Comparison of ENCODE assay signal across 11 mouse cellular contexts in genomic region chr11:73172186-73172585, GRCm38 (mm10). TPM values are rescaled to one million over a fixed set of nuclear protein-coding genes. Genes with fewer than 3 reads are reported as not detected.
DNase-seq lines count a peak whose midpoint lies in the region; ATAC-seq lines count a peak whose summit lies in the region.
"Had no signal": no experiment of that assay in that cellular context is flagged by ENCODE, and none has a peak within 500 bp of the region (broad histone marks: within the 10 kb centered on the region; RNA-seq: fewer than 3 reads in every experiment).

No protein-coding gene starts in this region.

- H3K9me3 ChIP-seq in liver, embryonic 13.5 days (replicated peaks): no peaks in the 10 kb centered on the region
- no peaks in the 10 kb centered on the region for H3K9me3 ChIP-seq in liver, embryonic 11.5 days (ENCODE audit: control insufficient read depth, low read length)
- H3K9me3 ChIP-seq in stomach, embryonic 16.5 days (replicated peaks; ENCODE audit: control insufficient read depth, low read length): no peaks in the 10 kb centered on the region
- H3K9me3 ChIP-seq: forebrain, embryonic 13.5 days had no signal

- ATAC-seq in liver, embryonic 13.5 days (ENCODE audit: low read depth): no peak
- no peak for ATAC-seq in liver, embryonic 11.5 days (replicated peaks; ENCODE audit: low FRiP score)
- ATAC-seq in stomach, embryonic 16.5 days (ENCODE audit: insufficient read depth, low FRiP score): no peak
- ATAC-seq in CD4-positive, CD25-positive, alpha-beta regulatory T cell, adult 4 months: no peak
- ATAC-seq: forebrain, embryonic 13.5 days had no signal

- peaks cover 45% of the 10 kb centered on the region for H3K36me3 ChIP-seq in liver, embryonic 13.5 days
- H3K36me3 ChIP-seq in liver, embryonic 11.5 days (ENCODE audit: control insufficient read depth, insufficient read depth, low read length): peaks cover 9% of the 10 kb centered on the region; the same call in 1 of the 2 replicates
- H3K36me3 ChIP-seq in stomach, embryonic 16.5 days (ENCODE audit: control insufficient read depth, insufficient read depth, low read length): peaks cover 8% of the 10 kb centered on the region; the same call in 1 of the 2 replicates

- H3K27ac ChIP-seq in liver, embryonic 13.5 days: 0 out of 2 replicates have a peak overlapping the region, but pooled peaks have one; percentile 23
- no peak overlapping the region for H3K27ac ChIP-seq in liver, embryonic 11.5 days (ENCODE audit: low read depth, low read length)
- H3K27ac ChIP-seq in stomach, embryonic 16.5 days (ENCODE audit: low read length): peak overlapping the region; percentile 56
- H3K27ac ChIP-seq: forebrain, embryonic 13.5 days had no signal

- H3K4me1 ChIP-seq in liver, embryonic 13.5 days (replicated peaks): peaks cover 46% of the 10 kb centered on the region
- peaks cover 11% of the 10 kb centered on the region; the same call in 1 of the 2 replicates for H3K4me1 ChIP-seq in liver, embryonic 11.5 days (replicated peaks; ENCODE audit: control insufficient read depth, insufficient read depth, low read length)
- peaks cover 30% of the 10 kb centered on the region for H3K4me1 ChIP-seq in stomach, embryonic 16.5 days (ENCODE audit: control insufficient read depth, insufficient read depth, low read length)

- H3K4me3 ChIP-seq in liver, embryonic 13.5 days (replicated peaks): no peak overlapping the region
- H3K4me3 ChIP-seq in liver, embryonic 11.5 days (ENCODE audit: low read depth, low read length): no peak overlapping the region
- H3K4me3 ChIP-seq in stomach, embryonic 16.5 days (replicated peaks; ENCODE audit: low read length): no peak overlapping the region
- H3K4me3 ChIP-seq: forebrain, embryonic 13.5 days had no signal

- H3K4me2 ChIP-seq in liver, embryonic 13.5 days: no peak overlapping the region
- H3K4me2 ChIP-seq in liver, embryonic 11.5 days: no peak overlapping the region
- H3K4me2 ChIP-seq in stomach, embryonic 16.5 days (ENCODE audit: low read depth, low read length): no peak overlapping the region
- H3K4me2 ChIP-seq: forebrain, embryonic 13.5 days had no signal

- 68% methylated on average over 5 of the region's 5 CpGs for WGBS in liver, embryonic 13.5 days (ENCODE audit: insufficient replicate concordance)
- 75% methylated on average over 5 of the region's 5 CpGs for WGBS in liver, embryonic 11.5 days
- WGBS in stomach, embryonic 16.5 days: 27% methylated on average over 5 of the region's 5 CpGs

- DNase-seq in liver, embryonic 13.5 days: no peak
- DNase-seq in liver, embryonic 11.5 days (ENCODE audit: low spot score): no peak
- peak; percentile 79 to 80 for DNase-seq in heart, adult 9 months (ENCODE audit: low spot score in 2 of 2)
- peak; percentile 94 to 95 for DNase-seq in kidney, postnatal 25 days
- DNase-seq in MN1 (ENCODE audit: low spot score): no peak
- DNase-seq in retina, embryonic 14.5 days (ENCODE audit: low spot score): no peak
- DNase-seq: cerebellum, adult 11 months; liver had no signal

- no peak overlapping the region for H3K9ac ChIP-seq in liver, embryonic 13.5 days
- no peak overlapping the region for H3K9ac ChIP-seq in liver, embryonic 11.5 days (ENCODE audit: low read depth, low read length)
- H3K9ac ChIP-seq in stomach, embryonic 16.5 days (ENCODE audit: low read length): peak overlapping the region; percentile 46
- H3K9ac ChIP-seq: forebrain, embryonic 13.5 days had no signal

- no peaks in the 10 kb centered on the region for H3K27me3 ChIP-seq in liver, embryonic 13.5 days
- H3K27me3 ChIP-seq in liver, embryonic 11.5 days (replicated peaks; ENCODE audit: control insufficient read depth, insufficient read depth, low read length): no peaks in the 10 kb centered on the region
- H3K27me3 ChIP-seq in stomach, embryonic 16.5 days (ENCODE audit: control insufficient read depth, insufficient read depth, low read length): no peaks in the 10 kb centered on the region
- H3K27me3 ChIP-seq: forebrain, embryonic 13.5 days had no signal

RNA-seq across cellular contexts. Expression of gene Emc6, which starts 4.7 kb away (rescaled TPM):
- 97.4 and 98.5 TPM in 2 replicates for polyA plus RNA-seq in liver, embryonic 13.5 days (2015; fragmentation: Nextera tagmentation; extraction: Ambion mirVana)
- 145 and 148 TPM in 2 replicates for polyA plus RNA-seq in liver, embryonic 11.5 days (2014; fragmentation: Nextera tagmentation; extraction: Ambion mirVana)
- polyA plus RNA-seq in stomach, embryonic 16.5 days (2015; fragmentation: Nextera tagmentation; extraction: Ambion mirVana): 94.1 and 101 TPM in 2 replicates
- polyA plus RNA-seq in CD4-positive, CD25-positive, alpha-beta regulatory T cell, adult 4 months (2017; shearing (Covaris generic)): 10 to 100 TPM; 42.2 to 49.5 TPM

RNA-seq across cellular contexts. Expression of gene Tax1bp3, which starts 4.7 kb away (rescaled TPM):
- 32.1 and 34.8 TPM in 2 replicates for polyA plus RNA-seq in liver, embryonic 13.5 days (2015; fragmentation: Nextera tagmentation; extraction: Ambion mirVana)
- 81.1 and 85.3 TPM in 2 replicates for polyA plus RNA-seq in liver, embryonic 11.5 days (2014; fragmentation: Nextera tagmentation; extraction: Ambion mirVana)
- polyA plus RNA-seq in stomach, embryonic 16.5 days (2015; fragmentation: Nextera tagmentation; extraction: Ambion mirVana): 214 and 230 TPM in 2 replicates
- 10 to 100 TPM; 27.4 to 30.8 TPM for polyA plus RNA-seq in CD4-positive, CD25-positive, alpha-beta regulatory T cell, adult 4 months (2017; shearing (Covaris generic))

RNA-seq across cellular contexts. Expression of gene P2rx5, which starts 12.0 kb away (rescaled TPM):
- polyA plus RNA-seq in liver, embryonic 13.5 days (2015; fragmentation: Nextera tagmentation; extraction: Ambion mirVana): 0.19 and 0.20 TPM in 2 replicates
- 0.62 and 0.68 TPM in 2 replicates for polyA plus RNA-seq in liver, embryonic 11.5 days (2014; fragmentation: Nextera tagmentation; extraction: Ambion mirVana)
- 0.36 and 0.65 TPM in 2 replicates for polyA plus RNA-seq in stomach, embryonic 16.5 days (2015; fragmentation: Nextera tagmentation; extraction: Ambion mirVana)
- polyA plus RNA-seq in CD4-positive, CD25-positive, alpha-beta regulatory T cell, adult 4 months (2017; shearing (Covaris generic)): under 1 TPM; 0.33 to 0.55 TPM

RNA-seq across cellular contexts. Expression of gene Ctns, which starts 26.7 kb away (rescaled TPM):
- polyA plus RNA-seq in liver, embryonic 13.5 days (2015; fragmentation: Nextera tagmentation; extraction: Ambion mirVana): 6.2 and 7.6 TPM in 2 replicates
- polyA plus RNA-seq in liver, embryonic 11.5 days (2014; fragmentation: Nextera tagmentation; extraction: Ambion mirVana): 11.7 and 12.3 TPM in 2 replicates
- 18.3 and 19.6 TPM in 2 replicates for polyA plus RNA-seq in stomach, embryonic 16.5 days (2015; fragmentation: Nextera tagmentation; extraction: Ambion mirVana)
- polyA plus RNA-seq in CD4-positive, CD25-positive, alpha-beta regulatory T cell, adult 4 months (2017; shearing (Covaris generic)): 10 to 100 TPM; 12.9 to 18.3 TPM

RNA-seq across cellular contexts. Expression of gene Shpk, which starts 27.1 kb away (rescaled TPM):
- 2.2 TPM in 2 replicates for polyA plus RNA-seq in liver, embryonic 13.5 days (2015; fragmentation: Nextera tagmentation; extraction: Ambion mirVana)
- polyA plus RNA-seq in liver, embryonic 11.5 days (2014; fragmentation: Nextera tagmentation; extraction: Ambion mirVana): 2.6 and 2.7 TPM in 2 replicates
- polyA plus RNA-seq in stomach, embryonic 16.5 days (2015; fragmentation: Nextera tagmentation; extraction: Ambion mirVana): 3.3 and 4.0 TPM in 2 replicates
- 1 to 10 TPM; 1.3 to 4.8 TPM for polyA plus RNA-seq in CD4-positive, CD25-positive, alpha-beta regulatory T cell, adult 4 months (2017; shearing (Covaris generic))

Comparison
In these comparisons a context has a peak if more than half of its experiments do, and no peak if none do; other contexts are left out.
1. DNase-seq: peak in heart, adult 9 months (2 of 2) and kidney, postnatal 25 days (2 of 2); none in liver, embryonic 13.5 days (single experiment), liver, embryonic 11.5 days (single experiment), MN1 (single experiment) and retina, embryonic 14.5 days (single experiment).